Mouse (Mus musculus): ENCODE data around the gene Wwp2.

The Wwp2 gene

DNA sequence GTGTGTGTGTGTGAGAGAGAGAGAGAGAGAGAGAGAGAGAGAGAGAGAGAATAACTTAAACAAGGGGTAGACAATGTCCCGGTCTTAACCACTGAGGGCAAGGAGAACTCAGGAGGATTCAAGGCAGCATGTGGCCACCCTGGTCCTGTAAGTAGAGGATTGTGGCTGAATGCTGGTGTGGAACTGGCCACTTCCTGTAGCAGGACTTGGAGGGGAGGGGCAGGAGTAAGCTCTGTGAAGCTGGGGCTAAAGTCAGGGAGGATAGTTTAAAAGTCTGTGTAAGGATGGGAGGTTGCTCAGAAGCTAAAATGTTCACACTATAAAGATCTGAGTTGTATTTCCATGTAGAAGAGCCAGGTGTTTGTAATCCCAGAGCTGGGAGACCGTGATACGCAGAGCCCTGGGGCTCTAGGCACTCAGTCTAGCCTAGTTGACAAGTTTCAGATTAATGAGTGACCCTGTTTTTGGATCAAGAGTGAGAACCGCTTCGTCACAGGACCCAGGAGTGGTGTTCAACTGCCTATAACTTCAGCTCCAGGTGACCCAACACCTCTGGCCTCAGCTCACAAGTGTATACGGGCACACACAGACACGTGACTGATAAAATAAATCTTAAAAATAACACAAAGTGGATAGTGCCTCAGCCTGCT lies 135.4 kb downstream of the Wwp2 start:
- peak; percentile 50 for DNase-seq

- peak; percentile 72 for DNase-seq
Observed at GRCm38 (mm10) chr8:107572497-107572896, 136.3 kb downstream of the Wwp2 start.

DNA sequence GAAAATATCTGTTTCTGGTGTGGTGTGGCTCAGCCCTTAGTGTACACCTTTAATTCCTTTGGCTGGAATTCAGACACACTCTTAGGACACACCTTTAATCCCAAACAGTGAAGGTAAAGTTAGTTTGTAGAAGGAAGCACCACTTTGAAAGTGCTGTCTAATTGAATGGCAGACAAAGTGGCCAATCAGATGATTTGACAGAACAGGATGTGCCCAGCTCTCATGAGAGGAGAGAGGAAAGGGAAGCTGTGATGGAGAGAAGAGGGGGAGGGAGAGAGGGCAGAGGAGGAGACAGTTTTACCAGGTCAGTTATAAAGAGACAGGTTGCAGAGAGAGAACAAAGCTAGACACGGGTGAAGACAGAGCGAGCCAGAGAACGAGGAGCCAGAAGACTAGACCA lies 138.6 kb downstream of the Wwp2 start:
- peak; percentile 64 for DNase-seq

- peak; percentile 88 for DNase-seq
Observed at GRCm38 (mm10) chr8:107576702-107577101, 140.5 kb downstream of the Wwp2 start.

DNA sequence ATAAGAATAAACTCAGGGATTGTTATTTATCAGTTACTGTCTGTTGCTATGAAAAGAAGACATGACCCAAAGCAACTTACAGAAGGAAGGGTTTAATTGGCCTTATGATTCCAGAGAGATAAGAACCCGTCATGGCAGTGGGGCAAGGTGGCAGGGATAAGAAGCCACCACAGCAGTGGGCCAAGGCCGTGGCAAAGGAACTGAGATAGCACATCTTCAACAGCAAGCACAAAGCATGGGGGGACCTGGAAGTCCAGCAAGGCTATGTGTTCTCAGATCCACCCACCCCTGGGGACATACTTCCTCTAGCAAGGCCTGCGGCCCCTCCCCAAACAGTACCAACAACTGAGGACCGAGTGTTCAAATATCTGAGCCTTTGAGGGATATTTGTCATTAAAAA lies 141.5 kb downstream of the Wwp2 start:
- no peak for DNase-seq

GRCm38 (mm10) chr8:107578132-107578531 lies 142.0 kb downstream of the Wwp2 start:
- DNase-seq: no peak

DNA sequence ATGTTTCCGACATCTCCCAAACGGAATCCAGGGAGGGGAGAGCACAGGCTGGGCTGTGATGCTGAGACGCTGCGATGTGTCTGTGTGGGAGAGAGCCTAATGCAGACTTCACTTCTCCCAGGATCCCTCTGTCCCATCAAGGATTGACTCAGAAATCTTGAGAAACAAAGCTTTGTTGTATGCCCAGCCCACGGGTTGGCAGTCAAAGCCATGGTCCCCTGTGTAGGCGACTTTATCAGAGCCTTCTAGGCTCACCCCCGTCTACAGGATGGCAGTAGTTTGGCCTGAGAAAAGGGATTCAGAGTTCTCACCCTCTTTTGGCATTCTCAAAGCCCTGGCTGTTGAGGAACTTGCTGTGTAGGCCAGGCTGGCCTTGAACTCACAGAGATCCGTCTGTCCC lies 142.4 kb downstream of the Wwp2 start:
- no peak for DNase-seq

- DNase-seq: no peak
Observed at GRCm38 (mm10) chr8:107580879-107581278, 144.7 kb downstream of the Wwp2 start.

DNA sequence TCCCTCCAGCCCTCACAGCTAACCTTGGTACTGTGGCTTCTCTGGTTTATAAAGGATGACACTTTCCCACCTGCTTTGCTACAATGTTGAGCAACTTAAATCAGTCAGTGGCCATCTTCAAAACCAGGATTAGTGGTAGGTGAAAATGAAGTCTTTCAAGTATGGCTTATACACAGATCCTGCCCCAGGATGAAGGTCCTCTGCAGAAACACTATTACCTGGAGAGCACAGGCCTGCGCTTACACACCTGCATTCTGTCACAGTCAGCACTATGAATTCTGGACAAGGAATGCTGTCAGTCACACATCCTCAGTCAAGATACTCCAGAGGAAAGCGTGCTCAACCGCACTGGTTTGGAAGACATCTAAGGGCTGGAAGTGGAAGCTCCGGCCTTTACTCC lies 145.4 kb downstream of the Wwp2 start:
- DNase-seq: no peak

DNA sequence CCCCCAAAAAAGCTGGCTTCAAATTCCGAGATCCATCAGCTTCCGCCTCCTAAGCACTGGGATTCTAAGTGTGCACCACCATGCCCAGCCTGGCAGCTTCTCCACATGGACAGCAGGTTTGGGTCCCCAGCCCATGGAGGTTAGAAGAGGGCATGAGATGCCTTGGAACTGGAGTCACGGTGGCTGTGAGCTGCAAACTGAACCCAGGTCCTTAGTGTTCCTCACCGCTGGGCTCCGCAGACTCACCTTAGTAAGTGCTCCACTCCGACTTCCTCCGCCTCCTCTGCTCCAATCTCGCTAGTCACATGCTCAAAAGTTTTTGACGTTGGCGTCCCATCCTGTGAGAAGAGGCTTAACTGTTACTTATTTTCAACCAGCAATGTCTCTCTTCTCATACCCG lies 146.0 kb downstream of the Wwp2 start:
- DNase-seq: no peak

DNA sequence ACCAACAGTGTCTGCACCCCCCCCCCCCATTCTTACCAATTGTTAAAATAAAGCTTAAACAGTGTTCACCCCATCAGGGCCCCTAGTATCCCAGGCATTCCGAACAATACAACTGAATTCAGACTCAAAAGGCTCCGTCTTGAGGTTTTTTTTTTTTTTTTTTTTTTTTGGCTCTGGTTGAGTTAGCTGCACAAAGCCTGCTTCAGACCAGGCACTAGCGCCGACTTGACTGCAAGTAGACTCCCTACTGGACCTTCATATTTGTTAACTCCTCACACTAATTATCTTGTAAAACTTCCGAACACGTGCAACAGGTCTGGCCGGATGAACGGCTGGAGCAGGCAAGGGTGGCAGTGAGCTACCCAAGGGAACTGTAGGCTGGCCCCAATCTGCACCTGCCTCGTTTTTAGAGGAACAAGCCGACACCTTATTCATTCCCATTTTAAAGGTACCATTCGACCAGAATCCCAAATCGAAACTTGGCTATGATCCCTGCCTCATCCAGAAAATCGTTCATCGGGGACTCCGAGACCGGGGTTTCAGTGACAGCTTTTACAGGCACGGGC lies 151.3 kb downstream of the Wwp2 start:
- DNase-seq: peak; percentile 39

GRCm38 (mm10) chr8:107587995-107588780 lies 152.0 kb downstream of the Wwp2 start, which contains the start of gene Psmd7:
Gene Psmd7, minus strand, starts transcription at chr8:107588464.
- peak; percentile 94 for DNase-seq

GRCm38 (mm10) chr8:107593967-107594729 lies 158.0 kb downstream of the Wwp2 start:
- no peak for DNase-seq

GRCm38 (mm10) chr8:107594817-107595216 lies 158.7 kb downstream of the Wwp2 start:
- DNase-seq: no peak

- no peak for DNase-seq
Observed at GRCm38 (mm10) chr8:107597731-107598130, 161.6 kb downstream of the Wwp2 start.

DNA sequence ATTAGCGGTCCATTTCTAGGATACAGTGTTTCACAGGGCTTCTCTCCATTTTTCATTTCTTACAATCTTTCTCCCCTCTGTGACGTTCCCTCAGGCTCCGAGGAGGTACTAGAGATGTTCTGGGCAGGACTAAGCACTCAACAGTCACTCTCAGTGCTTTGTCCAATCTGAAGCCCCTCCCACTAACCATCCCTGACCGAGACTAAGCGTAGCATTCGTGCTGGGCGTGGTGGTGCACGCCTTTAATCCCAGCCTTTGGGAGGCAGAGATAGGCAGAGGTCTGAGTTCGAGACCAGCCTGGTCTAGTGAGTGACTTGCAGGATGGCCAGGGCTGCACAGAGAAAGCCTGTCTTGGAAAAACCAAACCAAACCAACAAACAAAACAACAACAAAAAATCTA lies 163.5 kb downstream of the Wwp2 start:
- DNase-seq: no peak

DNA sequence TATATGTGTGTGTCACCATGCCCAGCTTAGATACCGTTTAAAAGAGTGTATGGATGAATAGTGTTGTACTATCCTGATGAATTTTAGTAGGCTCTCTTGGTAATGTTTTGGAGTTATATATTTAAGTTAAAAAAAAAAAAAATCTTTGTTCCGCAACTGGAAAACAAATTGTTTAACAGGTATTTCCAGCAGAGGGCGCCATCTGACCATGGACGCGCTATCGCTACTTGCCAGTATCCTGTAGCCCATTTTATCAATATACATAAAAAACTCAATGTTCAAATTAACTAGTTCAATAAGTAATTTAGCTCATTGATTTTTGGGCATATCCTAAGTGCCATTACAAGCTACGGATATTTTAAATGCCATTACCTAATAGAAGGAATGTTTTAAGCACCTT lies 166.9 kb downstream of the Wwp2 start:
- DNase-seq: peak; percentile 56
